Mouse (Mus musculus): ENCODE results near the gene Zfp507. TPM values are rescaled to one million over a fixed set of nuclear protein-coding genes. Genes with fewer than 3 reads are reported as not detected.

The Zfp507 gene
- polyA plus RNA-seq, 1 experiment from 2014 or later: 20.7 TPM

GRCm38 (mm10) chr7:35747397-35747964 is 55.3 kb downstream of the Zfp507 start:
- peaks cover 5% of the 10 kb centered on the region; the same call in 1 of the 2 replicates for H3K4me1 ChIP-seq
- 84% methylated on average over 14 of the region's 14 CpGs for WGBS
- no peak for ATAC-seq (ENCODE audit: borderline replicate concordance, extremely low read depth, low FRiP score, low TSS enrichment)

GRCm38 (mm10) chr7:35746686-35747396 is 56.0 kb downstream of the Zfp507 start:
- Histone ChIP-seq H3K36me3 (peaks cover 25% of the 10 kb centered on the region), H3K9me3 (no peaks in the 10 kb centered on the region), H3K27ac (no peak overlapping the region), H3K4me1 (peaks cover 5% of the 10 kb centered on the region; the same call in 1 of the 2 replicates), H3K27me3 (no peaks in the 10 kb centered on the region), H3K4me3 (no peak overlapping the region), H3K4me2 (no peak overlapping the region), H3K9ac (no peak overlapping the region)
- WGBS: 83% methylated on average over 12 of the region's 12 CpGs
- no peak for ATAC-seq (ENCODE audit: borderline replicate concordance, extremely low read depth, low FRiP score, low TSS enrichment)

More at GRCm38 (mm10) chr7:35747397-35747964, 55.3 kb downstream of the Zfp507 start:
- no peak overlapping the region for H3K9ac ChIP-seq
- H3K9me3 ChIP-seq: no peaks in the 10 kb centered on the region
- H3K36me3 ChIP-seq: peaks cover 25% of the 10 kb centered on the region
- no peak overlapping the region for H3K4me3 ChIP-seq
- no peak overlapping the region for H3K4me2 ChIP-seq
- no peaks in the 10 kb centered on the region for H3K27me3 ChIP-seq
- H3K27ac ChIP-seq: no peak overlapping the region

- ATAC-seq (ENCODE audit: borderline replicate concordance, extremely low read depth, low FRiP score, low TSS enrichment): no peak
- no peak overlapping the region for H3K27ac ChIP-seq
- H3K36me3 ChIP-seq: peaks cover 30% of the 10 kb centered on the region
- peaks cover 5% of the 10 kb centered on the region; the same call in 1 of the 2 replicates for H3K4me1 ChIP-seq
- no peak overlapping the region for H3K4me3 ChIP-seq
- WGBS: 57% methylated on average over 6 of the region's 6 CpGs
- no peak overlapping the region for H3K4me2 ChIP-seq
- H3K9ac ChIP-seq: no peak overlapping the region
- H3K9me3 ChIP-seq: no peaks in the 10 kb centered on the region
- no peaks in the 10 kb centered on the region for H3K27me3 ChIP-seq
Observed at GRCm38 (mm10) chr7:35745281-35745702, 57.5 kb downstream of the Zfp507 start.

- peaks cover 31% of the 10 kb centered on the region for H3K36me3 ChIP-seq
- H3K4me1 ChIP-seq: peaks cover 5% of the 10 kb centered on the region; the same call in 1 of the 2 replicates
- H3K4me2 ChIP-seq: no peak overlapping the region
- ATAC-seq (ENCODE audit: borderline replicate concordance, extremely low read depth, low FRiP score, low TSS enrichment): no peak
- H3K27me3 ChIP-seq: no peaks in the 10 kb centered on the region
- no peak overlapping the region for H3K27ac ChIP-seq
- H3K4me3 ChIP-seq: no peak overlapping the region
- H3K9me3 ChIP-seq: no peaks in the 10 kb centered on the region
- WGBS: 88% methylated on average over 9 of the region's 9 CpGs
- no peak overlapping the region for H3K9ac ChIP-seq
Observed at GRCm38 (mm10) chr7:35744771-35745170, 58.0 kb downstream of the Zfp507 start.

GRCm38 (mm10) chr7:35742310-35742709 is 60.5 kb downstream of the Zfp507 start:
- WGBS: 52% methylated on average over 5 of the region's 5 CpGs
- no peaks in the 10 kb centered on the region for H3K27me3 ChIP-seq
- peaks cover 16% of the 10 kb centered on the region; the same call in 1 of the 2 replicates for H3K36me3 ChIP-seq
- no peak for ATAC-seq (ENCODE audit: borderline replicate concordance, extremely low read depth, low FRiP score, low TSS enrichment)
- no peak overlapping the region for H3K27ac ChIP-seq
- H3K4me3 ChIP-seq: no peak overlapping the region
- no peak overlapping the region for H3K9ac ChIP-seq
- no peak overlapping the region for H3K4me2 ChIP-seq
- peaks cover 5% of the 10 kb centered on the region; the same call in 1 of the 2 replicates for H3K4me1 ChIP-seq
- H3K9me3 ChIP-seq: no peaks in the 10 kb centered on the region

GRCm38 (mm10) chr7:35741858-35742257 is 60.9 kb downstream of the Zfp507 start:
- H3K27me3 ChIP-seq: no peaks in the 10 kb centered on the region
- H3K4me1 ChIP-seq: peaks cover 5% of the 10 kb centered on the region; the same call in 1 of the 2 replicates
- ATAC-seq (ENCODE audit: borderline replicate concordance, extremely low read depth, low FRiP score, low TSS enrichment): no peak
- H3K36me3 ChIP-seq: peaks cover 16% of the 10 kb centered on the region; the same call in 1 of the 2 replicates
- no peak overlapping the region for H3K9ac ChIP-seq
- H3K4me3 ChIP-seq: no peak overlapping the region
- no peak overlapping the region for H3K27ac ChIP-seq
- 55% methylated on average over 5 of the region's 5 CpGs for WGBS
- no peaks in the 10 kb centered on the region for H3K9me3 ChIP-seq
- H3K4me2 ChIP-seq: no peak overlapping the region

- WGBS: 53% methylated on average over 5 of the region's 5 CpGs
- Histone ChIP-seq H3K4me2 (no peak overlapping the region), H3K27ac (no peak overlapping the region), H3K36me3 (peaks cover 14% of the 10 kb centered on the region; the same call in 1 of the 2 replicates), H3K4me3 (no peak overlapping the region), H3K27me3 (no peaks in the 10 kb centered on the region), H3K4me1 (peaks cover 5% of the 10 kb centered on the region; the same call in 1 of the 2 replicates), H3K9ac (no peak overlapping the region), H3K9me3 (no peaks in the 10 kb centered on the region)
- no peak for ATAC-seq (ENCODE audit: borderline replicate concordance, extremely low read depth, low FRiP score, low TSS enrichment)
Observed at GRCm38 (mm10) chr7:35740489-35741230, 62.1 kb downstream of the Zfp507 start.

GRCm38 (mm10) chr7:35738871-35739270 is 63.9 kb downstream of the Zfp507 start:
- H3K9me3 ChIP-seq: no peaks in the 10 kb centered on the region
- H3K4me3 ChIP-seq: no peak overlapping the region
- H3K9ac ChIP-seq: no peak overlapping the region
- no peak overlapping the region for H3K4me2 ChIP-seq
- ATAC-seq (ENCODE audit: borderline replicate concordance, extremely low read depth, low FRiP score, low TSS enrichment): no peak
- no peaks in the 10 kb centered on the region for H3K27me3 ChIP-seq
- peaks cover 5% of the 10 kb centered on the region; the same call in 1 of the 2 replicates for H3K4me1 ChIP-seq
- H3K27ac ChIP-seq: no peak overlapping the region
- peaks cover 14% of the 10 kb centered on the region; the same call in 1 of the 2 replicates for H3K36me3 ChIP-seq

GRCm38 (mm10) chr7:35733313-35734050 is 69.3 kb downstream of the Zfp507 start:
- no peak overlapping the region for H3K9ac ChIP-seq
- H3K4me2 ChIP-seq: no peak overlapping the region
- no peaks in the 10 kb centered on the region for H3K4me1 ChIP-seq
- no peaks in the 10 kb centered on the region for H3K27me3 ChIP-seq
- H3K9me3 ChIP-seq: no peaks in the 10 kb centered on the region
- no peak overlapping the region for H3K27ac ChIP-seq
- peaks cover 9% of the 10 kb centered on the region; the same call in 1 of the 2 replicates for H3K36me3 ChIP-seq
- no peak for ATAC-seq (ENCODE audit: borderline replicate concordance, extremely low read depth, low FRiP score, low TSS enrichment)
- H3K4me3 ChIP-seq: no peak overlapping the region
- WGBS: 63% methylated on average over 14 of the region's 14 CpGs

- ATAC-seq (ENCODE audit: borderline replicate concordance, extremely low read depth, low FRiP score, low TSS enrichment): no peak
- Histone ChIP-seq H3K27ac (no peak overlapping the region), H3K27me3 (no peaks in the 10 kb centered on the region), H3K4me2 (no peak overlapping the region), H3K4me3 (no peak overlapping the region), H3K4me1 (no peaks in the 10 kb centered on the region), H3K9me3 (no peaks in the 10 kb centered on the region), H3K36me3 (peaks cover 11% of the 10 kb centered on the region; the same call in 1 of the 2 replicates), H3K9ac (no peak overlapping the region)
- 87% methylated on average over 10 of the region's 10 CpGs for WGBS
Observed at GRCm38 (mm10) chr7:35732585-35733059, 70.2 kb downstream of the Zfp507 start.

GRCm38 (mm10) chr7:35729621-35730031 is 73.2 kb downstream of the Zfp507 start:
- H3K4me2 ChIP-seq: no peak overlapping the region
- 71% methylated on average over 9 of the region's 9 CpGs for WGBS
- no peaks in the 10 kb centered on the region for H3K9me3 ChIP-seq
- no peaks in the 10 kb centered on the region for H3K4me1 ChIP-seq
- ATAC-seq (ENCODE audit: borderline replicate concordance, extremely low read depth, low FRiP score, low TSS enrichment): no peak
- H3K27ac ChIP-seq: no peak overlapping the region
- H3K36me3 ChIP-seq: peaks cover 9% of the 10 kb centered on the region; the same call in 1 of the 2 replicates
- no peak overlapping the region for H3K4me3 ChIP-seq
- H3K27me3 ChIP-seq: no peaks in the 10 kb centered on the region
- no peak overlapping the region for H3K9ac ChIP-seq

All from lung, embryonic 15.5 days (tissue).